Mouse (Mus musculus): ENCODE data around the gene Sorcs1. TPM values are rescaled to one million over a fixed set of nuclear protein-coding genes. Genes with fewer than 3 reads are reported as not detected.

Gene Sorcs1
- total RNA-seq, 2 experiments from 2014 or later = 7.0 to 9.5 TPM

GRCm38 (mm10) chr19:50440246-50440910 lies 238.1 kb downstream of the Sorcs1 start:
- no peak for DNase-seq (ENCODE audit: low spot score in 2 of 2)

- no peak for DNase-seq (ENCODE audit: low spot score in 2 of 2)
Measured at GRCm38 (mm10) chr19:50439464-50439881, 239.0 kb downstream of the Sorcs1 start.

- no peak for DNase-seq (ENCODE audit: low spot score in 2 of 2)
Measured at GRCm38 (mm10) chr19:50422928-50423327, 255.5 kb downstream of the Sorcs1 start.

- DNase-seq (ENCODE audit: low spot score in 2 of 2) = no peak
Measured at GRCm38 (mm10) chr19:50418962-50419720, 259.3 kb downstream of the Sorcs1 start.

- no peak for DNase-seq (ENCODE audit: low spot score in 2 of 2)
Measured at GRCm38 (mm10) chr19:50410561-50410960, 267.9 kb downstream of the Sorcs1 start.

- peak in 1 of 2 experiments; percentile 33 for DNase-seq (ENCODE audit: low spot score in 2 of 2)
Measured at GRCm38 (mm10) chr19:50398341-50398740, 280.1 kb downstream of the Sorcs1 start.

- no peak for DNase-seq (ENCODE audit: low spot score in 2 of 2)
Measured at GRCm38 (mm10) chr19:50395731-50396130, 282.7 kb downstream of the Sorcs1 start.

- peak in 1 of 2 experiments; percentile 56 for DNase-seq (ENCODE audit: low spot score in 2 of 2)
Measured at GRCm38 (mm10) chr19:50394101-50394500, 284.3 kb downstream of the Sorcs1 start.

- no peak for DNase-seq (ENCODE audit: low spot score in 2 of 2)
Measured at GRCm38 (mm10) chr19:50389925-50390552, 288.4 kb downstream of the Sorcs1 start.

- no peak for DNase-seq (ENCODE audit: low spot score in 2 of 2)
Measured at GRCm38 (mm10) chr19:50378901-50379300, 299.5 kb downstream of the Sorcs1 start.

GRCm38 (mm10) chr19:50374751-50375150 lies 303.7 kb downstream of the Sorcs1 start:
- DNase-seq (ENCODE audit: low spot score in 2 of 2) = peak in 1 of 2 experiments; percentile 44

- no peak for DNase-seq (ENCODE audit: low spot score in 2 of 2)
Measured at GRCm38 (mm10) chr19:50366446-50366845, 312.0 kb downstream of the Sorcs1 start.

GRCm38 (mm10) chr19:50362655-50363500 lies 315.6 kb downstream of the Sorcs1 start:
- DNase-seq (ENCODE audit: low spot score in 2 of 2) = no peak

GRCm38 (mm10) chr19:50358561-50358960 lies 319.9 kb downstream of the Sorcs1 start:
- DNase-seq (ENCODE audit: low spot score in 2 of 2) = no peak

- no peak for DNase-seq (ENCODE audit: low spot score in 2 of 2)
Measured at GRCm38 (mm10) chr19:50339211-50339610, 339.2 kb downstream of the Sorcs1 start.

GRCm38 (mm10) chr19:50336751-50337150 lies 341.7 kb downstream of the Sorcs1 start:
- DNase-seq (ENCODE audit: low spot score in 2 of 2) = no peak

GRCm38 (mm10) chr19:50331136-50331535 lies 347.3 kb downstream of the Sorcs1 start:
- no peak for DNase-seq (ENCODE audit: low spot score in 2 of 2)

- peak; percentile 1 to 5 for DNase-seq (ENCODE audit: low spot score in 2 of 2)
Measured at GRCm38 (mm10) chr19:50327804-50328203, 350.6 kb downstream of the Sorcs1 start.

GRCm38 (mm10) chr19:50326151-50326550 lies 352.3 kb downstream of the Sorcs1 start:
- peak in 1 of 2 experiments; percentile 4 for DNase-seq (ENCODE audit: low spot score in 2 of 2)

GRCm38 (mm10) chr19:50325686-50326085 lies 352.8 kb downstream of the Sorcs1 start:
- peak in 1 of 2 experiments; percentile 1 for DNase-seq (ENCODE audit: low spot score in 2 of 2)

- no peak for DNase-seq (ENCODE audit: low spot score in 2 of 2)
Measured at GRCm38 (mm10) chr19:50307046-50307445, 371.4 kb downstream of the Sorcs1 start.

All from layer of hippocampus, postnatal 14 days (tissue).